Comparison of ENCODE assay signal across 8 mouse cellular contexts in genomic region chr11:105182461-105182855, GRCm38 (mm10). TPM values are rescaled to one million over a fixed set of nuclear protein-coding genes. Genes with fewer than 3 reads are reported as not detected.
DNase-seq lines count a peak whose midpoint lies in the region; ATAC-seq and TF ChIP-seq lines count a peak whose summit lies in the region.

No protein-coding gene starts in this region.

- H3K4me3 ChIP-seq in megakaryocyte, embryonic 14.5 days (replicated peaks) = peak overlapping the region; percentile 95
- H3K4me3 ChIP-seq in embryonic fibroblast, embryonic 13.5 days (ENCODE audit: insufficient read depth, low read length) = peak overlapping the region; percentile 95
- peak overlapping the region; percentile 87 for H3K4me3 ChIP-seq in intestine, postnatal 0 days (ENCODE audit: low read depth, low read length)
- H3K4me3 ChIP-seq in olfactory bulb, adult 2 months (ENCODE audit: insufficient read depth, low read depth, low read length) = peak overlapping the region; percentile 96

- DNase-seq in adrenal gland, adult 18-20 months (ENCODE audit: low spot score in 2 of 2) = no peak
- DNase-seq in cerebellum, postnatal 14 days = no peak
- no peak for DNase-seq in embryo, embryonic 9.5 days (ENCODE audit: extremely low spot score)

- peak overlapping the region; percentile 62 for H3K27ac ChIP-seq in embryonic fibroblast, embryonic 13.5 days (ENCODE audit: insufficient read depth, low read length)
- peak overlapping the region; percentile 93 for H3K27ac ChIP-seq in intestine, postnatal 0 days (ENCODE audit: low read depth, low read length)
- peak overlapping the region; percentile 43 for H3K27ac ChIP-seq in olfactory bulb, adult 2 months (ENCODE audit: insufficient read depth, low read depth, low read length)

- H3K4me1 ChIP-seq in megakaryocyte, embryonic 14.5 days = peaks cover 38% of the 10 kb centered on the region
- H3K4me1 ChIP-seq in embryonic fibroblast, embryonic 13.5 days (ENCODE audit: control insufficient read depth, insufficient read depth, low read length) = no peaks in the 10 kb centered on the region
- H3K4me1 ChIP-seq in intestine, postnatal 0 days (replicated peaks; ENCODE audit: control insufficient read depth, insufficient read depth, low read length) = peaks cover 5% of the 10 kb centered on the region; the same call in 1 of the 2 replicates
- H3K4me1 ChIP-seq in olfactory bulb, adult 2 months (ENCODE audit: control insufficient read depth, insufficient read depth, low read length) = peaks cover 7% of the 10 kb centered on the region; the same call in 1 of the 2 replicates

- H3K27me3 ChIP-seq in megakaryocyte, embryonic 14.5 days (replicated peaks) = no peaks in the 10 kb centered on the region
- no peaks in the 10 kb centered on the region for H3K27me3 ChIP-seq in intestine, postnatal 0 days (replicated peaks; ENCODE audit: control insufficient read depth, insufficient read depth, low read length)

- peak overlapping the region; percentile 100 for H3K9ac ChIP-seq in intestine, postnatal 0 days (ENCODE audit: low read depth, low read length)

- peaks cover 35% of the 10 kb centered on the region for H3K36me3 ChIP-seq in megakaryocyte, embryonic 14.5 days (replicated peaks; ENCODE audit: low read length)
- H3K36me3 ChIP-seq in intestine, postnatal 0 days (ENCODE audit: control insufficient read depth, insufficient read depth) = peaks cover 8% of the 10 kb centered on the region

- no peaks in the 10 kb centered on the region for H3K9me3 ChIP-seq in megakaryocyte, embryonic 14.5 days
- H3K9me3 ChIP-seq in intestine, postnatal 0 days (ENCODE audit: control insufficient read depth) = no peaks in the 10 kb centered on the region

- no peak for TF ChIP-seq CTCF in embryonic fibroblast, embryonic 13.5 days (IDR thresholded peaks at IDR 0.05; ENCODE audit: borderline replicate concordance, insufficient read depth, low read length)
- TF ChIP-seq CTCF in intestine, postnatal 0 days (IDR thresholded peaks at IDR 0.05; ENCODE audit: low read depth) = no peak
- TF ChIP-seq CTCF in olfactory bulb, adult 2 months (IDR thresholded peaks at IDR 0.05; ENCODE audit: insufficient read depth, low read depth, low read length) = no peak

- ATAC-seq in megakaryocyte, adult 5-6 weeks (ENCODE audit: poor library complexity, severe bottlenecking) = no peak
- ATAC-seq in intestine, postnatal 0 days = no peak

- no peak for TF ChIP-seq POLR2A in embryonic fibroblast, embryonic 13.5 days (IDR thresholded peaks at IDR 0.05; ENCODE audit: low read depth, low read length)
- TF ChIP-seq POLR2A in olfactory bulb, adult 2 months (IDR thresholded peaks at IDR 0.05; ENCODE audit: insufficient read depth, low read depth, low read length) = no peak

- 2% methylated on average over 4 of the region's 4 CpGs for WGBS in intestine, postnatal 0 days
- 3% methylated on average over 4 of the region's 4 CpGs for WGBS in olfactory bulb, adult 2 months

- peak overlapping the region; percentile 94 for H3K4me2 ChIP-seq in intestine, postnatal 0 days (replicated peaks; ENCODE audit: low read depth)

RNA-seq across cellular contexts. Expression of gene Tlk2, which starts 3.9 kb away (rescaled TPM):
- polyA plus RNA-seq in megakaryocyte, embryonic 14.5 days (2012; ENCODE audit: insufficient read depth, low replicate concordance) = 4.4 and 5.8 TPM in 2 replicates
- total RNA-seq in megakaryocyte, adult 5-6 weeks (2015) = 40.4 and 49.0 TPM in 2 replicates
- 54.7 and 80.7 TPM in 2 replicates for total RNA-seq in megakaryocyte, adult 5-6 weeks (2017)
- polyA plus RNA-seq in embryonic fibroblast, embryonic 13.5 days (2011; ENCODE audit: insufficient read length, low read depth, missing spikeins) = 86.5 and 97.2 TPM in 2 replicates
- 8.8 and 8.9 TPM in 2 replicates for polyA plus RNA-seq in intestine, postnatal 0 days (2015; fragmentation: Nextera tagmentation; extraction: Ambion mirVana)
- polyA plus RNA-seq in olfactory bulb, adult 2 months (2012; ENCODE audit: insufficient read depth, insufficient read length, low replicate concordance, missing spikeins) = 262 TPM in 1 of 2 replicates, not detected in the other
- total RNA-seq in adrenal gland, adult 18-20 months (2021) = 10 to 100 TPM; 47.8 to 51.5 TPM

RNA-seq across cellular contexts. Expression of gene Gm10842, which starts 35.8 kb away (rescaled TPM):
- polyA plus RNA-seq in megakaryocyte, embryonic 14.5 days (2012; ENCODE audit: insufficient read depth, low replicate concordance) = not detected in 2 replicates
- total RNA-seq in megakaryocyte, adult 5-6 weeks (2015) = not detected in 2 replicates
- total RNA-seq in megakaryocyte, adult 5-6 weeks (2017) = not detected in 2 replicates
- not detected in 2 replicates for polyA plus RNA-seq in embryonic fibroblast, embryonic 13.5 days (2011; ENCODE audit: insufficient read length, low read depth, missing spikeins)
- polyA plus RNA-seq in intestine, postnatal 0 days (2015; fragmentation: Nextera tagmentation; extraction: Ambion mirVana) = not detected in 2 replicates
- polyA plus RNA-seq in olfactory bulb, adult 2 months (2012; ENCODE audit: insufficient read depth, insufficient read length, low replicate concordance, missing spikeins) = not detected in 2 replicates
- total RNA-seq in adrenal gland, adult 18-20 months (2021) = not detected

RNA-seq across cellular contexts. Expression of gene Mettl2, which starts 56.2 kb away (rescaled TPM):
- polyA plus RNA-seq in megakaryocyte, embryonic 14.5 days (2012; ENCODE audit: insufficient read depth, low replicate concordance) = 2.8 and 3.7 TPM in 2 replicates
- total RNA-seq in megakaryocyte, adult 5-6 weeks (2015) = 6.7 and 10.0 TPM in 2 replicates
- total RNA-seq in megakaryocyte, adult 5-6 weeks (2017) = 12.1 and 13.3 TPM in 2 replicates
- 24.1 and 26.8 TPM in 2 replicates for polyA plus RNA-seq in embryonic fibroblast, embryonic 13.5 days (2011; ENCODE audit: insufficient read length, low read depth, missing spikeins)
- polyA plus RNA-seq in intestine, postnatal 0 days (2015; fragmentation: Nextera tagmentation; extraction: Ambion mirVana) = 9.3 and 11.0 TPM in 2 replicates
- not detected in 2 replicates for polyA plus RNA-seq in olfactory bulb, adult 2 months (2012; ENCODE audit: insufficient read depth, insufficient read length, low replicate concordance, missing spikeins)
- 10 to 100 TPM; 23.0 to 23.9 TPM for total RNA-seq in adrenal gland, adult 18-20 months (2021)

Comparison
In these comparisons a context has a peak if more than half of its experiments do, and no peak if none do; other contexts are left out.
1. H3K27ac ChIP-seq: peak in every context shown above with its lines; median percentile 93 in intestine, postnatal 0 days; 62 in embryonic fibroblast, embryonic 13.5 days; 43 in olfactory bulb, adult 2 months.